Mouse (Mus musculus): ENCODE measurements around the gene Cct8. TPM values are rescaled to one million over a fixed set of nuclear protein-coding genes. Genes with fewer than 3 reads are reported as not detected.
"Not testable (repeated sequence)": the region's sequence is repeated elsewhere in the genome, so short reads cannot be mapped to it uniquely, and the experiment has no call there.

Cct8 gene
- polyA plus RNA-seq, 1 experiment = 155 TPM

DNA sequence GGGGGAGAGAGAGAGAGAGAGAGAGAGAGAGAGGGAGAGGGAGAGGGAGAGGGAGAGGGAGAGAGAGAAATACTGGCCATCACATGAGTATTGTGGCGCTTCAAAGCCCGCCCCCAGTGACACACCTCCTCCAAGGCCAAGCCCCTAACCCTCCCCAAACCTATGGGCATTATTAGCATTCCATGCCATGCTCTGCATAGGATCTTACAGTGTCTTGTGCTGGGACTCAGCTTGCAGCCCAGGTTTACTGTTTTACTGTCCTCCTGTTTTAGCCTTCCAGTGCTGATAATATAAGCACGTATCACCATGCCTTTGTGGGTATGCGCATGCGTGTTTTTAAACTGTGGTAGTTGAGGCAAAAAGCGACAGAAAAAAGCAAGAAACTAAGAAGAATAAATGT is 3.9 kb upstream of the Cct8 start:
- no peak for TF ChIP-seq POLR2A (IDR thresholded peaks at IDR 0.05; ENCODE audit: borderline replicate concordance, insufficient read depth, low read length)
- no peak for TF ChIP-seq CTCF (IDR thresholded peaks at IDR 0.05; ENCODE audit: borderline replicate concordance, insufficient read depth, low read depth, low read length)
- no peak for DNase-seq
- no peak overlapping the region for H3K27ac ChIP-seq (ENCODE audit: insufficient read depth, low read length)
- no peaks in the 10 kb centered on the region for H3K4me1 ChIP-seq (ENCODE audit: control insufficient read depth, insufficient read depth, low read length)
- no peak overlapping the region for H3K4me3 ChIP-seq (replicated peaks; ENCODE audit: insufficient read depth, low read depth, low read length)
- H3K27me3 ChIP-seq (ENCODE audit: control insufficient read depth, insufficient read depth, low read length) = no peaks in the 10 kb centered on the region
- 68% methylated on average over 6 of the region's 6 CpGs for WGBS

- 0 out of 2 replicates have a peak, but pooled peaks cover 3% of the 10 kb centered on the region for H3K4me1 ChIP-seq (ENCODE audit: control insufficient read depth, insufficient read depth, low read length)
- DNase-seq = no peak
- TF ChIP-seq CTCF (IDR thresholded peaks at IDR 0.05; ENCODE audit: borderline replicate concordance, insufficient read depth, low read depth, low read length) = no peak
- no peak for TF ChIP-seq POLR2A (IDR thresholded peaks at IDR 0.05; ENCODE audit: borderline replicate concordance, insufficient read depth, low read length)
- H3K27me3 ChIP-seq (ENCODE audit: control insufficient read depth, insufficient read depth, low read length) = no peaks in the 10 kb centered on the region
- H3K4me3 ChIP-seq (replicated peaks; ENCODE audit: insufficient read depth, low read depth, low read length) = no peak overlapping the region
- H3K27ac ChIP-seq (ENCODE audit: insufficient read depth, low read length) = no peak overlapping the region
- 79% methylated on average over 6 of the region's 6 CpGs for WGBS
Measured at GRCm38 (mm10) chr16:87497171-87497570, 1.5 kb upstream of the Cct8 start.

GRCm38 (mm10) chr16:87496728-87497127 is 1.1 kb upstream of the Cct8 start:
- Histone ChIP-seq H3K4me1 (ENCODE audit: control insufficient read depth, insufficient read depth, low read length) (0 out of 2 replicates have a peak, but pooled peaks cover 3% of the 10 kb centered on the region), H3K27me3 (ENCODE audit: control insufficient read depth, insufficient read depth, low read length) (no peaks in the 10 kb centered on the region), H3K27ac (ENCODE audit: insufficient read depth, low read length) (no peak overlapping the region), H3K4me3 (replicated peaks; ENCODE audit: insufficient read depth, low read depth, low read length) (no peak overlapping the region)
- TF ChIP-seq POLR2A (IDR thresholded peaks at IDR 0.05; ENCODE audit: borderline replicate concordance, insufficient read depth, low read length) (no peak), CTCF (IDR thresholded peaks at IDR 0.05; ENCODE audit: borderline replicate concordance, insufficient read depth, low read depth, low read length) (no peak)
- DNase-seq = no peak
- 91% methylated on average over 2 of the region's 2 CpGs for WGBS

- TF ChIP-seq CTCF (IDR thresholded peaks at IDR 0.05; ENCODE audit: borderline replicate concordance, insufficient read depth, low read depth, low read length) (no peak), POLR2A (IDR thresholded peaks at IDR 0.05; ENCODE audit: borderline replicate concordance, insufficient read depth, low read length) (no peak)
- peak overlapping the region; percentile 89 for H3K4me3 ChIP-seq (replicated peaks; ENCODE audit: insufficient read depth, low read depth, low read length)
- H3K27ac ChIP-seq (ENCODE audit: insufficient read depth, low read length) = peak overlapping the region; percentile 39; the same call in 1 of the 2 replicates
- H3K4me1 ChIP-seq (ENCODE audit: control insufficient read depth, insufficient read depth, low read length) = 0 out of 2 replicates have a peak, but pooled peaks cover 3% of the 10 kb centered on the region
- WGBS = under 1% methylated on average over 39 of the region's 39 CpGs
- no peaks in the 10 kb centered on the region for H3K27me3 ChIP-seq (ENCODE audit: control insufficient read depth, insufficient read depth, low read length)
- no peak for DNase-seq
Measured at GRCm38 (mm10) chr16:87494955-87495655, 568 bp downstream of the Cct8 start.

- H3K27ac ChIP-seq (ENCODE audit: insufficient read depth, low read length); H3K27me3 ChIP-seq (ENCODE audit: control insufficient read depth, insufficient read depth, low read length); H3K4me1 ChIP-seq (ENCODE audit: control insufficient read depth, insufficient read depth, low read length); H3K4me3 ChIP-seq (replicated peaks; ENCODE audit: insufficient read depth, low read depth, low read length); DNase-seq: not testable (repeated sequence)
- 93% methylated on average over 12 of the region's 12 CpGs for WGBS
Measured at GRCm38 (mm10) chr16:87492191-87492792, 3.4 kb downstream of the Cct8 start.

GRCm38 (mm10) chr16:87488605-87489004 is 7.1 kb downstream of the Cct8 start:
- WGBS = 78% methylated on average over 2 of the region's 2 CpGs
- no peak for DNase-seq
- Histone ChIP-seq H3K27ac (ENCODE audit: insufficient read depth, low read length) (no peak overlapping the region), H3K4me1 (ENCODE audit: control insufficient read depth, insufficient read depth, low read length) (no peaks in the 10 kb centered on the region), H3K27me3 (ENCODE audit: control insufficient read depth, insufficient read depth, low read length) (no peaks in the 10 kb centered on the region), H3K4me3 (replicated peaks; ENCODE audit: insufficient read depth, low read depth, low read length) (no peak overlapping the region)
- TF ChIP-seq CTCF (IDR thresholded peaks at IDR 0.05; ENCODE audit: borderline replicate concordance, insufficient read depth, low read depth, low read length) (no peak), POLR2A (IDR thresholded peaks at IDR 0.05; ENCODE audit: borderline replicate concordance, insufficient read depth, low read length) (no peak)

GRCm38 (mm10) chr16:87486739-87487138 is 8.9 kb downstream of the Cct8 start:
- H3K4me1 ChIP-seq (ENCODE audit: control insufficient read depth, insufficient read depth, low read length) = no peaks in the 10 kb centered on the region
- 96% methylated on average over 5 of the region's 5 CpGs for WGBS
- no peak overlapping the region for H3K27ac ChIP-seq (ENCODE audit: insufficient read depth, low read length)
- DNase-seq = no peak
- no peaks in the 10 kb centered on the region for H3K27me3 ChIP-seq (ENCODE audit: control insufficient read depth, insufficient read depth, low read length)
- no peak overlapping the region for H3K4me3 ChIP-seq (replicated peaks; ENCODE audit: insufficient read depth, low read depth, low read length)
- TF ChIP-seq POLR2A (IDR thresholded peaks at IDR 0.05; ENCODE audit: borderline replicate concordance, insufficient read depth, low read length) (no peak), CTCF (IDR thresholded peaks at IDR 0.05; ENCODE audit: borderline replicate concordance, insufficient read depth, low read depth, low read length) (no peak)

DNA sequence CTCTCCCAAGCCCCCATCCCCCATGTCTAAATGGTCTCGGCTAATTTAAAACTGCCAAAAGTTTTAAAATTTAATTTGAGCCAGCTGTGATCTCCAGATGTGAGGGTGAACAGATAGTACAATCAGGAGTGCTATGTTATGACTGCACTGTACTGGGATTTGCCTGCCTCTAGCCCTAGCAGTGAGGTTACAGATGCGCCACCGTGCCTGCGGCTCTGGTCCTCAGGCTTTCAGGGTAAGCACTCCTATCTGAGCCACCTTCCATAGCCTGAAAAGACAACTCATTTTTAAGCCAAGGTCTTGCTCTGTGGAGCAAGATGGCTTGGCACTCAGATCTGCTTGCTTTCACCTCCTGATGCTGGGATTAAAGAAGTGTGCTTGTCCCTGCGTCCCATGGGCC is 11.3 kb downstream of the Cct8 start:
- 92% methylated on average over 5 of the region's 5 CpGs for WGBS
- Histone ChIP-seq H3K4me3 (replicated peaks; ENCODE audit: insufficient read depth, low read depth, low read length) (no peak overlapping the region), H3K4me1 (ENCODE audit: control insufficient read depth, insufficient read depth, low read length) (no peaks in the 10 kb centered on the region), H3K27me3 (ENCODE audit: control insufficient read depth, insufficient read depth, low read length) (no peaks in the 10 kb centered on the region), H3K27ac (ENCODE audit: insufficient read depth, low read length) (no peak overlapping the region)
- no peak for TF ChIP-seq CTCF (IDR thresholded peaks at IDR 0.05; ENCODE audit: borderline replicate concordance, insufficient read depth, low read depth, low read length)
- TF ChIP-seq POLR2A (IDR thresholded peaks at IDR 0.05; ENCODE audit: borderline replicate concordance, insufficient read depth, low read length) = no peak
- no peak for DNase-seq
